Mouse (Mus musculus): ENCODE measurements at regions not wholly inside any gene's neighbourhood (a gene's known extent, or its start where the extent isn't known, plus 50 kb on each side); places are given as distances from the start of the nearest gene placed in this dataset.

DNA sequence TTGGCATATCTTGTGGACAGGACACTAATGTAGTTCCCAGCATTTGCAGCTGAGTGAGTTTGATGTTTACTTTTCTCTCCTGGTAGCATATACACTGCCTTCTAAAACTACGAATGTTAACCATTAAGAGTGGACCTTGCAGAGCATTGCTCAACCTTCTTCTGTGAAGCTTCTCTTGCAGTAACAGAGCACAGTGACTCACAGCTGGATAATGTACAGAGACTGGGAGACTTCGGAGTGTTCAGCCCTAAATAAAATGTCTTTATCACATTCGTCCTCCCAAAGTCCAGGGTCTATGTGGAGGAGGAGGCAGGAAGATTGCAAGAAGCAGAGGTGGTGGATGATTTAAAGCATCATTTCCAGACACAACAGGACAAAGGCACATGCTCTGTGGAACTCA, 407.6 kb upstream of the Dab2 start:
- TF ChIP-seq CTCF (IDR thresholded peaks at IDR 0.05; ENCODE audit: control insufficient read depth, insufficient read depth, low read length) (no peak), POLR2A (IDR thresholded peaks at IDR 0.05; ENCODE audit: borderline replicate concordance, control insufficient read depth, low read depth, low read length) (no peak)

Measured in bone marrow, adult 2 months (tissue).